ENCODE assay signal across 8 mouse cellular contexts in genomic region chr9:15356916-15357483, GRCm38 (mm10). TPM values are rescaled to one million over a fixed set of nuclear protein-coding genes. Genes with fewer than 3 reads are reported as not detected.
DNase-seq lines count a peak whose midpoint lies in the region; ATAC-seq and TF ChIP-seq lines count a peak whose summit lies in the region.

No protein-coding gene starts in this region.

- no peak; the same call in 1 of the 2 replicates for ATAC-seq in liver, embryonic 11.5 days (replicated peaks; ENCODE audit: low FRiP score)
- ATAC-seq in stomach, postnatal 0 days (ENCODE audit: low FRiP score, low TSS enrichment), result no peak

- H3K27ac ChIP-seq in cerebellum, adult 2 months (ENCODE audit: insufficient read depth, low read length), result peak overlapping the region; percentile 35
- peak overlapping the region; percentile 78 for H3K27ac ChIP-seq in spleen, adult 2 months (ENCODE audit: insufficient read depth, low read length)
- H3K27ac ChIP-seq in liver, embryonic 11.5 days (ENCODE audit: low read depth, low read length), result peak overlapping the region; percentile 82
- peak overlapping the region; percentile 86 for H3K27ac ChIP-seq in stomach, postnatal 0 days (replicated peaks)

- H3K4me1 ChIP-seq in cerebellum, adult 2 months (ENCODE audit: control insufficient read depth, insufficient read depth, low read length), result no peaks in the 10 kb centered on the region; the same call in 1 of the 2 replicates
- no peaks in the 10 kb centered on the region; the same call in 1 of the 2 replicates for H3K4me1 ChIP-seq in spleen, adult 2 months (ENCODE audit: control insufficient read depth, insufficient read depth, insufficient read length)
- no peaks in the 10 kb centered on the region for H3K4me1 ChIP-seq in liver, embryonic 11.5 days (replicated peaks; ENCODE audit: control insufficient read depth, insufficient read depth, low read length)
- no peaks in the 10 kb centered on the region for H3K4me1 ChIP-seq in stomach, postnatal 0 days (replicated peaks; ENCODE audit: control insufficient read depth, insufficient read depth)

- H3K4me3 ChIP-seq in cerebellum, adult 2 months (replicated peaks; ENCODE audit: insufficient read depth, low read depth, low read length), result peak overlapping the region; percentile 96
- H3K4me3 ChIP-seq in spleen, adult 2 months (ENCODE audit: extremely low read depth, insufficient read depth, insufficient read length), result peak overlapping the region; percentile 85
- peak overlapping the region; percentile 86 for H3K4me3 ChIP-seq in liver, embryonic 11.5 days (ENCODE audit: low read depth, low read length)
- peak overlapping the region; percentile 79 for H3K4me3 ChIP-seq in stomach, postnatal 0 days (ENCODE audit: low read depth, low read length)

- DNase-seq in cerebellum, adult 2 months, result no peak
- no peak for DNase-seq in cerebellum, postnatal 14 days
- DNase-seq in spleen, adult 2 months (ENCODE audit: low read depth in 1 of 2, low spot score in 2 of 2), result no peak
- no peak for DNase-seq in spleen, postnatal 4 days (ENCODE audit: low spot score in 2 of 2)
- no peak for DNase-seq in liver, embryonic 11.5 days (ENCODE audit: low spot score)
- no peak for DNase-seq in stomach, postnatal 0 days (ENCODE audit: low spot score)
- no peak for DNase-seq in urinary bladder, adult 18-20 months (ENCODE audit: low spot score in 2 of 2)
- no peak for DNase-seq in natural killer cell, adult 2 months (ENCODE audit: low spot score in 2 of 2)

- TF ChIP-seq POLR2A in cerebellum, adult 2 months (IDR thresholded peaks at IDR 0.05; ENCODE audit: borderline replicate concordance, insufficient read depth, low read length), result no peak
- no peak for TF ChIP-seq POLR2A in spleen, adult 2 months (IDR thresholded peaks at IDR 0.05; ENCODE audit: low read depth, low read length)

- WGBS in cerebellum, adult 2 months, result 0% methylated on average over 9 of the region's 9 CpGs
- WGBS in spleen, adult 2 months, result under 1% methylated on average over 9 of the region's 9 CpGs
- WGBS in liver, embryonic 11.5 days, result under 1% methylated on average over 9 of the region's 9 CpGs
- 0% methylated on average over 9 of the region's 9 CpGs for WGBS in stomach, postnatal 0 days

- H3K9ac ChIP-seq in liver, embryonic 11.5 days (ENCODE audit: low read depth, low read length), result peak overlapping the region; percentile 91
- H3K9ac ChIP-seq in stomach, postnatal 0 days (ENCODE audit: low read length), result peak overlapping the region; percentile 79

- TF ChIP-seq CTCF in cerebellum, adult 2 months (IDR thresholded peaks at IDR 0.05; ENCODE audit: borderline replicate concordance, insufficient read depth, low read depth, low read length), result no peak
- TF ChIP-seq CTCF in spleen, adult 2 months (IDR thresholded peaks at IDR 0.05; ENCODE audit: extremely low read depth, insufficient read depth, insufficient read length, insufficient replicate concordance), result no peak
- TF ChIP-seq CTCF in stomach, postnatal 0 days (IDR thresholded peaks at IDR 0.05; ENCODE audit: low read depth), result no peak

- peak overlapping the region; percentile 79 for H3K4me2 ChIP-seq in liver, embryonic 11.5 days
- H3K4me2 ChIP-seq in stomach, postnatal 0 days (replicated peaks; ENCODE audit: low read depth), result peak overlapping the region; percentile 76

- no peaks in the 10 kb centered on the region for H3K9me3 ChIP-seq in liver, embryonic 11.5 days (ENCODE audit: control insufficient read depth, low read length)
- no peaks in the 10 kb centered on the region for H3K9me3 ChIP-seq in stomach, postnatal 0 days (ENCODE audit: control insufficient read depth, low read length)

- no peaks in the 10 kb centered on the region for H3K27me3 ChIP-seq in cerebellum, adult 2 months (ENCODE audit: control insufficient read depth, insufficient read depth, low read length)
- no peaks in the 10 kb centered on the region for H3K27me3 ChIP-seq in spleen, adult 2 months (ENCODE audit: control insufficient read depth, insufficient read depth, low read length)
- no peaks in the 10 kb centered on the region for H3K27me3 ChIP-seq in liver, embryonic 11.5 days (replicated peaks; ENCODE audit: control insufficient read depth, insufficient read depth, low read length)
- H3K27me3 ChIP-seq in stomach, postnatal 0 days (ENCODE audit: control insufficient read depth, insufficient read depth, low read length), result no peaks in the 10 kb centered on the region

- TF ChIP-seq EP300 in stomach, postnatal 0 days (optimal IDR thresholded peaks at IDR 0.05), result no peak

- H3K36me3 ChIP-seq in spleen, adult 2 months (ENCODE audit: control insufficient read depth, insufficient read depth, low read length), result peaks cover 2% of the 10 kb centered on the region
- H3K36me3 ChIP-seq in liver, embryonic 11.5 days (ENCODE audit: control insufficient read depth, insufficient read depth, low read length), result no peaks in the 10 kb centered on the region
- no peaks in the 10 kb centered on the region for H3K36me3 ChIP-seq in stomach, postnatal 0 days (ENCODE audit: control insufficient read depth, insufficient read depth, low read length)

RNA-seq across cellular contexts. Expression of gene Cep295, which starts 0.6 kb away (rescaled TPM):
- 20.0 and 22.0 TPM in 2 replicates for polyA plus RNA-seq in cerebellum, adult 2 months (2012; rRNA removed)
- 3.8 and 4.0 TPM in 2 replicates for polyA plus RNA-seq in spleen, adult 2 months (2012; rRNA removed)
- 23.5 and 24.5 TPM in 2 replicates for polyA plus RNA-seq in liver, embryonic 11.5 days (2014; fragmentation: Nextera tagmentation; extraction: Ambion mirVana)
- polyA plus RNA-seq in stomach, postnatal 0 days (2015; fragmentation: Nextera tagmentation; extraction: Ambion mirVana), result 4.4 and 4.6 TPM in 2 replicates

RNA-seq across cellular contexts. Expression of gene 4931406C07Rik, which starts 50.8 kb away (rescaled TPM):
- 18.4 and 20.5 TPM in 2 replicates for polyA plus RNA-seq in cerebellum, adult 2 months (2012; rRNA removed)
- polyA plus RNA-seq in spleen, adult 2 months (2012; rRNA removed), result 2.5 and 3.1 TPM in 2 replicates
- polyA plus RNA-seq in liver, embryonic 11.5 days (2014; fragmentation: Nextera tagmentation; extraction: Ambion mirVana), result 4.2 and 4.5 TPM in 2 replicates
- 6.6 and 6.7 TPM in 2 replicates for polyA plus RNA-seq in stomach, postnatal 0 days (2015; fragmentation: Nextera tagmentation; extraction: Ambion mirVana)

RNA-seq across cellular contexts. Expression of gene Taf1d, which starts 51.0 kb away (rescaled TPM):
- polyA plus RNA-seq in cerebellum, adult 2 months (2012; rRNA removed), result 34.9 and 35.7 TPM in 2 replicates
- polyA plus RNA-seq in spleen, adult 2 months (2012; rRNA removed), result 9.7 and 12.4 TPM in 2 replicates
- polyA plus RNA-seq in liver, embryonic 11.5 days (2014; fragmentation: Nextera tagmentation; extraction: Ambion mirVana), result 95.1 and 110 TPM in 2 replicates
- 39.1 and 41.1 TPM in 2 replicates for polyA plus RNA-seq in stomach, postnatal 0 days (2015; fragmentation: Nextera tagmentation; extraction: Ambion mirVana)

Comparison
In these comparisons a context has a peak if more than half of its experiments do, and no peak if none do; other contexts are left out.
1. H3K27ac ChIP-seq: peak in every context shown above with its lines; median percentile 86 in stomach, postnatal 0 days; 82 in liver, embryonic 11.5 days; 78 in spleen, adult 2 months; 35 in cerebellum, adult 2 months.